Mouse (Mus musculus) forebrain, embryonic 12.5 days (tissue): ENCODE measurements around the gene Asap2. TPM values are rescaled to one million over a fixed set of nuclear protein-coding genes. Genes with fewer than 3 reads are reported as not detected.

ENCODE experiments used
- ATAC-seq: fragments of 200-750 bp; cut with Nextera tagmentation; 2 replicates; pipeline ENCODE4 v1.8.0; 2017; ENCODE audit warnings: moderate TSS enrichment; ENCODE audit not compliant: low FRiP score
- H3K27ac ChIP-seq: fragments of 300-500 bp; sonication (generic); 2 replicates; pipeline ENCODE4 v1.5.1; 2016; ENCODE audit warnings: mild to moderate bottlenecking
- H3K27me3 ChIP-seq: fragments of 300-500 bp; sonication (generic); 2 replicates; pipeline ENCODE4 v1.6.1; 2016; ENCODE audit warnings: mild to moderate bottlenecking
- H3K36me3 ChIP-seq: fragments of 300-500 bp; sonication (generic); replicated peaks from 2 replicates; pipeline ENCODE4 v1.6.1; 2016; ENCODE audit warnings: mild to moderate bottlenecking
- H3K4me1 ChIP-seq: fragments of 300-500 bp; sonication (generic); 2 replicates; pipeline ENCODE4 v1.6.1; 2016
- H3K4me2 ChIP-seq: fragments of 300-500 bp; sonication (generic); 2 replicates; pipeline ENCODE4 v1.6.1; 2016; ENCODE audit warnings: mild to moderate bottlenecking, moderate library complexity
- H3K4me3 ChIP-seq: fragments of 300-500 bp; sonication (generic); replicated peaks from 2 replicates; pipeline ENCODE4 v1.5.1; 2016; ENCODE audit warnings: mild to moderate bottlenecking
- H3K9ac ChIP-seq: fragments of 300-500 bp; sonication (generic); 2 replicates; pipeline ENCODE4 v1.6.1; 2016; ENCODE audit warnings: mild to moderate bottlenecking
- H3K9me3 ChIP-seq: fragments of 300-500 bp; sonication (generic); 2 replicates; pipeline ENCODE4 v1.6.1; 2016
- WGBS: fragments of 180-500 bp; shearing (Covaris S2); methylation state at CpG from one replicate; pipeline ENCODE4 v1.1.7; 2016; 5-methylcytosine and 5-hydroxymethylcytosine counted together
- polyA plus RNA-seq: library from polyadenylated mRNA; unstranded; fragments of >200 nt; fragmentation: Nextera tagmentation; extraction: Ambion mirVana; gene quantifications from 2 replicates; pipeline ENCODE4 v1.2.1, GENCODE M21; 2016

Asap2 gene
- polyA plus RNA-seq, 1 experiment from 2014 or later = 18.6 TPM

GRCm38 (mm10) chr12:21160327-21160828, 170.1 kb downstream of the Asap2 start:
- Histone ChIP-seq H3K4me2 (no peak overlapping the region), H3K4me1 (peaks cover 14% of the 10 kb centered on the region), H3K36me3 (no peaks in the 10 kb centered on the region), H3K27me3 (no peaks in the 10 kb centered on the region), H3K4me3 (no peak overlapping the region), H3K9me3 (0 out of 2 replicates have a peak, but pooled peaks cover 3% of the 10 kb centered on the region), H3K27ac (no peak overlapping the region), H3K9ac (no peak overlapping the region)
- WGBS = 87% methylated on average over 8 of the region's 8 CpGs
- no peak for ATAC-seq

GRCm38 (mm10) chr12:21161841-21162240, 171.6 kb downstream of the Asap2 start:
- Histone ChIP-seq H3K9ac (no peak overlapping the region), H3K36me3 (no peaks in the 10 kb centered on the region), H3K4me2 (no peak overlapping the region), H3K27me3 (no peaks in the 10 kb centered on the region), H3K9me3 (0 out of 2 replicates have a peak, but pooled peaks cover 3% of the 10 kb centered on the region), H3K4me3 (no peak overlapping the region), H3K4me1 (peaks cover 23% of the 10 kb centered on the region), H3K27ac (no peak overlapping the region)
- ATAC-seq = no peak
- 98% methylated on average over 4 of the region's 4 CpGs for WGBS

- Histone ChIP-seq H3K4me1 (peaks cover 23% of the 10 kb centered on the region), H3K4me3 (no peak overlapping the region), H3K9me3 (0 out of 2 replicates have a peak, but pooled peaks cover 3% of the 10 kb centered on the region), H3K9ac (no peak overlapping the region), H3K27me3 (no peaks in the 10 kb centered on the region), H3K36me3 (peaks cover 5% of the 10 kb centered on the region), H3K27ac (no peak overlapping the region), H3K4me2 (no peak overlapping the region)
- ATAC-seq = no peak
- 99% methylated on average over 3 of the region's 3 CpGs for WGBS
Measured at GRCm38 (mm10) chr12:21163706-21164105, 173.4 kb downstream of the Asap2 start.

- 87% methylated on average over 8 of the region's 8 CpGs for WGBS
- Histone ChIP-seq H3K27ac (no peak overlapping the region), H3K9me3 (0 out of 2 replicates have a peak, but pooled peaks cover 3% of the 10 kb centered on the region), H3K4me2 (no peak overlapping the region), H3K4me1 (peaks cover 23% of the 10 kb centered on the region), H3K9ac (no peak overlapping the region), H3K27me3 (no peaks in the 10 kb centered on the region), H3K36me3 (peaks cover 11% of the 10 kb centered on the region), H3K4me3 (no peak overlapping the region)
- ATAC-seq = no peak
Measured at GRCm38 (mm10) chr12:21164251-21164650, 174.0 kb downstream of the Asap2 start.

- no peak overlapping the region for H3K4me3 ChIP-seq
Measured at GRCm38 (mm10) chr12:21165157-21165556, 174.9 kb downstream of the Asap2 start.

GRCm38 (mm10) chr12:21165891-21166342, 175.7 kb downstream of the Asap2 start:
- no peak overlapping the region for H3K9ac ChIP-seq
- H3K36me3 ChIP-seq = peaks cover 22% of the 10 kb centered on the region
- 85% methylated on average over 7 of the region's 7 CpGs for WGBS

More at GRCm38 (mm10) chr12:21165157-21165556, 174.9 kb downstream of the Asap2 start:
- Histone ChIP-seq H3K9ac (no peak overlapping the region), H3K4me1 (peaks cover 16% of the 10 kb centered on the region), H3K36me3 (peaks cover 20% of the 10 kb centered on the region), H3K4me2 (no peak overlapping the region), H3K9me3 (0 out of 2 replicates have a peak, but pooled peaks cover 3% of the 10 kb centered on the region), H3K27ac (no peak overlapping the region), H3K27me3 (no peaks in the 10 kb centered on the region)
- ATAC-seq = no peak
- 97% methylated on average over 3 of the region's 3 CpGs for WGBS

GRCm38 (mm10) chr12:21166884-21167575, 176.8 kb downstream of the Asap2 start:
- Histone ChIP-seq H3K4me2 (no peak overlapping the region), H3K4me3 (no peak overlapping the region), H3K4me1 (peaks cover 14% of the 10 kb centered on the region; the same call in 1 of the 2 replicates), H3K9ac (no peak overlapping the region), H3K9me3 (0 out of 2 replicates have a peak, but pooled peaks cover 3% of the 10 kb centered on the region), H3K36me3 (peaks cover 25% of the 10 kb centered on the region), H3K27ac (no peak overlapping the region), H3K27me3 (no peaks in the 10 kb centered on the region)
- 70% methylated on average over 6 of the region's 6 CpGs for WGBS
- ATAC-seq = no peak

More at GRCm38 (mm10) chr12:21165891-21166342, 175.7 kb downstream of the Asap2 start:
- Histone ChIP-seq H3K4me2 (no peak overlapping the region), H3K27me3 (no peaks in the 10 kb centered on the region), H3K4me3 (no peak overlapping the region), H3K9me3 (0 out of 2 replicates have a peak, but pooled peaks cover 3% of the 10 kb centered on the region), H3K4me1 (peaks cover 14% of the 10 kb centered on the region; the same call in 1 of the 2 replicates), H3K27ac (peak overlapping the region; percentile 36; the same call in 1 of the 2 replicates)
- no peak for ATAC-seq

GRCm38 (mm10) chr12:21167741-21168140, 177.5 kb downstream of the Asap2 start:
- ATAC-seq = no peak
- Histone ChIP-seq H3K27ac (no peak overlapping the region; the same call in 1 of the 2 replicates), H3K36me3 (peaks cover 31% of the 10 kb centered on the region), H3K4me3 (no peak overlapping the region), H3K9ac (no peak overlapping the region), H3K9me3 (no peaks in the 10 kb centered on the region), H3K4me1 (peaks cover 14% of the 10 kb centered on the region; the same call in 1 of the 2 replicates), H3K4me2 (no peak overlapping the region), H3K27me3 (no peaks in the 10 kb centered on the region)
- WGBS = 91% methylated on average over 4 of the region's 4 CpGs

GRCm38 (mm10) chr12:21168149-21168548, 177.9 kb downstream of the Asap2 start:
- H3K9me3 ChIP-seq = no peaks in the 10 kb centered on the region
- no peaks in the 10 kb centered on the region for H3K27me3 ChIP-seq
- WGBS = 94% methylated on average over 6 of the region's 6 CpGs
- H3K4me1 ChIP-seq = peaks cover 14% of the 10 kb centered on the region; the same call in 1 of the 2 replicates
- no peak overlapping the region for H3K9ac ChIP-seq
- ATAC-seq = no peak
- no peak overlapping the region for H3K4me3 ChIP-seq
- peaks cover 31% of the 10 kb centered on the region for H3K36me3 ChIP-seq
- no peak overlapping the region for H3K27ac ChIP-seq
- H3K4me2 ChIP-seq = no peak overlapping the region

- Histone ChIP-seq H3K4me3 (no peak overlapping the region), H3K4me1 (no peaks in the 10 kb centered on the region), H3K27me3 (no peaks in the 10 kb centered on the region), H3K9ac (no peak overlapping the region), H3K9me3 (no peaks in the 10 kb centered on the region), H3K4me2 (no peak overlapping the region), H3K27ac (no peak overlapping the region), H3K36me3 (peaks cover 31% of the 10 kb centered on the region)
- WGBS = 90% methylated on average over 11 of the region's 11 CpGs
- no peak for ATAC-seq
Measured at GRCm38 (mm10) chr12:21171776-21172490, 181.7 kb downstream of the Asap2 start.

- no peaks in the 10 kb centered on the region for H3K9me3 ChIP-seq
- H3K4me1 ChIP-seq = no peaks in the 10 kb centered on the region
- H3K27me3 ChIP-seq = no peaks in the 10 kb centered on the region
- H3K27ac ChIP-seq = no peak overlapping the region
- 92% methylated on average over 7 of the region's 7 CpGs for WGBS
- H3K36me3 ChIP-seq = peaks cover 24% of the 10 kb centered on the region
- H3K4me2 ChIP-seq = no peak overlapping the region
- ATAC-seq = no peak
- H3K4me3 ChIP-seq = no peak overlapping the region
- H3K9ac ChIP-seq = no peak overlapping the region
Measured at GRCm38 (mm10) chr12:21173847-21174412, 183.7 kb downstream of the Asap2 start.

GRCm38 (mm10) chr12:21176399-21176798, 186.1 kb downstream of the Asap2 start:
- Histone ChIP-seq H3K27me3 (no peaks in the 10 kb centered on the region), H3K4me3 (no peak overlapping the region), H3K9me3 (no peaks in the 10 kb centered on the region), H3K27ac (no peak overlapping the region), H3K4me2 (no peak overlapping the region), H3K4me1 (no peaks in the 10 kb centered on the region), H3K9ac (no peak overlapping the region), H3K36me3 (peaks cover 8% of the 10 kb centered on the region; the same call in 1 of the 2 replicates)
- 88% methylated on average over 5 of the region's 5 CpGs for WGBS
- no peak for ATAC-seq
